Mouse (Mus musculus) telencephalon, adult 2 months (tissue): ENCODE measurements at regions not wholly inside any gene's neighbourhood (a gene's known extent, or its start where the extent isn't known, plus 50 kb on each side); places are given as distances from the start of the nearest gene placed in this dataset.
"Not testable (repeated sequence)": the region's sequence is repeated elsewhere in the genome, so short reads cannot be mapped to it uniquely, and the experiment has no call there.

Experiments
- DNase-seq: peaks from one replicate; pipeline ENCODE4 v3.0.0-alpha.2; 2011; ENCODE audit warnings: low read depth, low spot score

- DNase-seq = peak; percentile 2
Measured at GRCm38 (mm10) chr7:106616932-106617331, 63.5 kb downstream of the Olfr693 start.

GRCm38 (mm10) chr7:106612723-106613122 is 67.7 kb downstream of the Olfr693 start:
- no peak for DNase-seq

GRCm38 (mm10) chr7:106580424-106580823 is 100.0 kb downstream of the Olfr693 start:
- DNase-seq = no peak

- DNase-seq = not testable (repeated sequence)
Measured at GRCm38 (mm10) chr7:106568251-106568650, 112.1 kb downstream of the Olfr693 start.

GRCm38 (mm10) chr7:106550881-106551575 is 129.4 kb downstream of the Olfr693 start:
- DNase-seq = no peak

- not testable (repeated sequence) for DNase-seq
Measured at GRCm38 (mm10) chr7:106529433-106530102, 150.8 kb downstream of the Olfr693 start.

GRCm38 (mm10) chr7:106529023-106529422 is 151.4 kb downstream of the Olfr693 start:
- DNase-seq = not testable (repeated sequence)

GRCm38 (mm10) chr7:106494851-106495250 is 185.5 kb downstream of the Olfr693 start:
- no peak for DNase-seq
